Mouse (Mus musculus) kidney, postnatal 0 days (tissue): ENCODE measurements around the gene Tmbim6. TPM values are rescaled to one million over a fixed set of nuclear protein-coding genes. Genes with fewer than 3 reads are reported as not detected.

Experiments
- ATAC-seq: fragments of 200-750 bp; cut with Nextera tagmentation; replicated peaks from 2 replicates; pipeline ENCODE4 v1.8.0; 2017; ENCODE audit warnings: low read depth, moderate number of reproducible peaks, moderate TSS enrichment, moderate library complexity; ENCODE audit not compliant: low FRiP score
- DNase-seq: peaks from one replicate; pipeline ENCODE4 v3.0.0-alpha.2; 2016; ENCODE audit warnings: low spot score
- H3K27ac ChIP-seq: fragments of 300-500 bp; sonication (generic); 2 replicates; pipeline ENCODE4 v1.5.1; 2014; ENCODE audit warnings: mild to moderate bottlenecking
- H3K27me3 ChIP-seq: fragments of 300-500 bp; sonication (generic); 2 replicates; pipeline ENCODE4 v1.6.1; 2014; ENCODE audit warnings: low read length, mixed read lengths; ENCODE audit not compliant: insufficient read depth
- H3K36me3 ChIP-seq: fragments of 300-500 bp; sonication (generic); 2 replicates; pipeline ENCODE4 v1.6.1; 2014; ENCODE audit warnings: low read length, mixed read lengths; ENCODE audit not compliant: insufficient read depth
- H3K4me1 ChIP-seq: fragments of 300-500 bp; sonication (generic); replicated peaks from 2 replicates; pipeline ENCODE4 v1.6.1; 2014; ENCODE audit warnings: antibody characterized with exemption, low read length, mixed read lengths; ENCODE audit not compliant: insufficient read depth
- H3K4me2 ChIP-seq: fragments of 300-500 bp; sonication (generic); 2 replicates; pipeline ENCODE4 v1.6.1; 2014; ENCODE audit warnings: mild to moderate bottlenecking, low read length, moderate library complexity, mixed read lengths
- H3K4me3 ChIP-seq: fragments of 300-500 bp; sonication (generic); replicated peaks from 2 replicates; pipeline ENCODE4 v1.5.1; 2014; ENCODE audit warnings: low read depth, low read length
- H3K9ac ChIP-seq: fragments of 300-500 bp; sonication (generic); 2 replicates; pipeline ENCODE4 v1.6.1; 2014; ENCODE audit warnings: low read depth, low read length
- H3K9me3 ChIP-seq: fragments of 300-500 bp; sonication (generic); replicated peaks from 2 replicates; pipeline ENCODE4 v1.6.1; 2016; ENCODE audit warnings: low read length, inconsistent platforms, mixed read lengths
- CTCF ChIP-seq: IDR thresholded peaks from 2 replicates; pipeline ENCODE4 v1.5.1; 2016; ENCODE audit warnings: antibody characterized with exemption, low read depth, mild to moderate bottlenecking, moderate library complexity
- WGBS: fragments of 180-500 bp; shearing (Covaris S2); extraction: QIAGEN DNeasy Blood & Tissue Kit; methylation state at CpG from one replicate; pipeline ENCODE4 v1.1.7; 2014; 5-methylcytosine and 5-hydroxymethylcytosine counted together
- polyA plus RNA-seq: library from polyadenylated mRNA; unstranded; fragments of >200 nt; fragmentation: Nextera tagmentation; extraction: Ambion mirVana; gene quantifications from 2 replicates; pipeline ENCODE4 v1.2.1, GENCODE M21; 2015

Gene Tmbim6
- polyA plus RNA-seq, 1 experiment from 2014 or later, result 774 TPM

GRCm38 (mm10) chr15:99420521-99421014, 27.9 kb downstream of the Tmbim6 start:
- 3% methylated on average over 12 of the region's 12 CpGs for WGBS
- ATAC-seq (peak; percentile 44), DNase-seq (peak; percentile 92)
- H3K4me3 ChIP-seq, result no peak overlapping the region
- peaks cover 4% of the 10 kb centered on the region; the same call in 1 of the 2 replicates for H3K36me3 ChIP-seq
- TF ChIP-seq CTCF, result no peak
- no peaks in the 10 kb centered on the region for H3K27me3 ChIP-seq
- H3K27ac ChIP-seq, result peak overlapping the region; percentile 89
- peaks cover 10% of the 10 kb centered on the region for H3K4me1 ChIP-seq
- H3K9me3 ChIP-seq, result no peaks in the 10 kb centered on the region
- peak overlapping the region; percentile 32 for H3K4me2 ChIP-seq
- H3K9ac ChIP-seq, result peak overlapping the region; percentile 35; the same call in 1 of the 2 replicates

DNA sequence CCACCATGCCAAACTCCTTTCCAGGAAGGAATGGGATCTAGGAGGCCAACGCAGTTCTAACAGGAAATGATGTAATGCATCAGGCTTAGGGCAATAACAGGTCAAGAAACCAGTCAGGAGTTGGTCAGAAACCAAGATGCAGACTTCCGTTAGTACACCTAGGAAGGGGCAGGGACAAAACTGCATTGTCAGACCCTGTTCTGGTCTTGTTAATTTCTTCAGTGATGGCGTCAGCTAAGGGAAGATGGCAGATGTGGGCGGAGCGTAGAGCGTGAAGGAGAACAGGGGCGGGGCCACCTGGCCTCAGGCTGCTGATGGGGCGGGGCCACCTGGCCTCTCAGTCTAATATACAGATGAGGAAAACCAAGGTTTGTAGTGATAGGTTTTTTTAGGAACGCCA, 28.5 kb downstream of the Tmbim6 start:
- no peak overlapping the region for H3K4me3 ChIP-seq
- H3K27ac ChIP-seq, result peak overlapping the region; percentile 89
- H3K9ac ChIP-seq, result peak overlapping the region; percentile 35; the same call in 1 of the 2 replicates
- peak; percentile 78 for DNase-seq
- H3K9me3 ChIP-seq, result no peaks in the 10 kb centered on the region
- peaks cover 10% of the 10 kb centered on the region for H3K4me1 ChIP-seq
- peaks cover 9% of the 10 kb centered on the region; the same call in 1 of the 2 replicates for H3K36me3 ChIP-seq
- TF ChIP-seq CTCF, result no peak
- H3K27me3 ChIP-seq, result no peaks in the 10 kb centered on the region
- peak overlapping the region; percentile 32; the same call in 1 of the 2 replicates for H3K4me2 ChIP-seq
- 63% methylated on average over 9 of the region's 9 CpGs for WGBS
- ATAC-seq, result peak; percentile 19

DNA sequence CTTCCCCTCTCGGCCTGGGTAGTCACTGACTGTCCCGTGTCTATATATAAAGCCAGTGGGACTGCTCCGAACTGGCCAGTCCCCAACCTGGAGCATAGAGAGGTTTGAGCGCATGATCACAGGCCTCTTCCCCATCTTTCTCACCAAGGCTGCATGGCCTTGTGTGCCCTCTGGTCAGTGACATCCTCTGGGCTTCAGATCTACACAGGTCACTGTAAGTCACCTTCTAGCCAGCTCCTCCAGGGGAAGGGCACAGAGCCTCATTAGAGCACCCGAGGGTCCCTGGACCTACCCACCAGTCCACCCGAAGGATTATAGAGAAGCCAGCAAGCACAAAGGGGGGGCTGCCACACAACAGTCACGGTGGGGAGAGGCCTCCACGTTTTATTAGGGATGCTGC, 29.0 kb downstream of the Tmbim6 start:
- peaks cover 14% of the 10 kb centered on the region; the same call in 1 of the 2 replicates for H3K36me3 ChIP-seq
- 66% methylated on average over 8 of the region's 8 CpGs for WGBS
- no peak overlapping the region for H3K4me2 ChIP-seq
- H3K9ac ChIP-seq, result no peak overlapping the region
- H3K4me3 ChIP-seq, result no peak overlapping the region
- no peak for DNase-seq
- H3K4me1 ChIP-seq, result peaks cover 10% of the 10 kb centered on the region
- no peak for TF ChIP-seq CTCF
- H3K27me3 ChIP-seq, result no peaks in the 10 kb centered on the region
- H3K9me3 ChIP-seq, result no peaks in the 10 kb centered on the region
- peak overlapping the region; percentile 89 for H3K27ac ChIP-seq
- ATAC-seq, result no peak

DNA sequence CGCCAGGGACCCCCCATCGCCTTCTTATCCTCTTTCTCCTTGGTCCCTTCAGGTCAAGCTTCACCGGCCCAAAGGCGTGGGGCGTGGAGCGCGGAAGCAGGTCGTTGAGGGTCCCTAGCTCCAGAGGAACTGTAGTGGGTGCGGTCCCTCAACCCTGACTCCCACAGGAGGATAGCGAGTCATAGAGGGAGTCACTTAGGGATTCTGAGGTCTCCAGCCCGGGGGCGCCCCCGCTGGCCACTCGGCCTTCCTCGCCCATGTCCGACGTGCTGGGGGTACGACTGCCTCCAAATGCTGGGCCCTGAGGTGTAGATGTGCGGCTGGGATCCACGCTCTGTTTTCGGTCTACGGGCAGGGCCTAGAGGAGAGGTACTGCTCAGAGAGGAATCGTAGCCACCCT, 29.9 kb downstream of the Tmbim6 start:
- Histone ChIP-seq H3K4me2 (no peak overlapping the region), H3K4me3 (no peak overlapping the region), H3K9ac (no peak overlapping the region), H3K36me3 (peaks cover 20% of the 10 kb centered on the region), H3K27me3 (no peaks in the 10 kb centered on the region), H3K4me1 (peaks cover 10% of the 10 kb centered on the region), H3K9me3 (no peaks in the 10 kb centered on the region), H3K27ac (no peak overlapping the region)
- no peak for DNase-seq
- no peak for ATAC-seq
- WGBS, result 70% methylated on average over 23 of the region's 23 CpGs
- no peak for TF ChIP-seq CTCF

DNA sequence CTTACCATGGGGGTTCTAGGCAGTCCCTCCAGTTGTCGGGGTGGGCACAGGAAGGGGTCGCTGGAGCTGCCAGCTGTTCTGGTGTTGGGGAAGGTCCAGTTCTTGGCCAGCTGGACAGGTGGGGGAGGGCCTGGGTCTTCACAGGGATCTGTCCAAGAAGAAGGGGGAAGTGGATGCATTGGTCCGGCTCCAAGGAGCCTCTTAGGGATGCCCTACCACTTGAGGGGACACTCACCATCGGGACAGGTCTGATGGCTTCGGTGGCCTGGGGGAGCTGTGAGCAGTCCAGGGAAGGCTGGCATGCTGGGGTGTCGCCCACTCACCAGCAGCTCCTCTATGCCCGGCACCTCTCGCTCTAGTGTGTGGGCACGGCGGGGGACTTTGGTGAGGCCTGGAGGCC, 30.4 kb downstream of the Tmbim6 start:
- peaks cover 24% of the 10 kb centered on the region for H3K36me3 ChIP-seq
- H3K27ac ChIP-seq, result no peak overlapping the region
- H3K4me1 ChIP-seq, result peaks cover 10% of the 10 kb centered on the region
- no peak overlapping the region for H3K4me3 ChIP-seq
- no peaks in the 10 kb centered on the region for H3K9me3 ChIP-seq
- WGBS, result 85% methylated on average over 10 of the region's 10 CpGs
- ATAC-seq, result no peak
- H3K27me3 ChIP-seq, result no peaks in the 10 kb centered on the region
- TF ChIP-seq CTCF, result no peak
- no peak for DNase-seq
- H3K4me2 ChIP-seq, result no peak overlapping the region
- no peak overlapping the region for H3K9ac ChIP-seq

DNA sequence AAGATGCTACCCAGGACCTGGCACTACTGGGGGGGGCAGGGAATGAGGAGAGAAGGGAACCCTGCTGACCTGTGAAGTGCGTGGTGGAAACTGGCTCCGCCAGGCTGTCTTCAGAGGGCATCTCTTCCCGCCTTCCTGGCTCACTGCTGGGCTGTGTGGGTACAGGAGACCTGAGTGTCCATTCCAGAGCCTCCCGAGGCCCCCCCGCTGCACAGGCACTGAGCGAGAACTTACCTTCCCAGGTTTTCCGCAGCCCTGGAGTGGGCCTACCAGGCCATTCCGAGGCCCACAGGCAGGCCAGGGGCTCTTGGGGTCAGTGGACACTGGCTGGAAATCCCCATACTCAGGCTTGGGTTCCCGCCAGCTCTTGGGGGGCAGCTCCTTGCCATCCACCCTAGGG, 31.2 kb downstream of the Tmbim6 start:
- no peak overlapping the region for H3K4me3 ChIP-seq
- WGBS, result 85% methylated on average over 9 of the region's 9 CpGs
- TF ChIP-seq CTCF, result no peak

GRCm38 (mm10) chr15:99430394-99430793, 37.7 kb downstream of the Tmbim6 start:
- Histone ChIP-seq H3K36me3 (peaks cover 28% of the 10 kb centered on the region), H3K4me1 (peaks cover 13% of the 10 kb centered on the region), H3K9me3 (no peaks in the 10 kb centered on the region), H3K27me3 (no peaks in the 10 kb centered on the region), H3K4me2 (no peak overlapping the region), H3K4me3 (no peak overlapping the region), H3K9ac (no peak overlapping the region), H3K27ac (no peak overlapping the region)
- DNase-seq, result no peak
- 69% methylated on average over 8 of the region's 8 CpGs for WGBS
- TF ChIP-seq CTCF, result no peak
- no peak for ATAC-seq

More for the DNA sequence above, 31.2 kb downstream of the Tmbim6 start:
- H3K36me3 ChIP-seq, result peaks cover 24% of the 10 kb centered on the region
- H3K27ac ChIP-seq, result no peak overlapping the region
- no peak overlapping the region for H3K4me2 ChIP-seq
- H3K27me3 ChIP-seq, result no peaks in the 10 kb centered on the region
- ATAC-seq (no peak), DNase-seq (no peak)
- no peaks in the 10 kb centered on the region for H3K9me3 ChIP-seq
- peaks cover 10% of the 10 kb centered on the region for H3K4me1 ChIP-seq
- H3K9ac ChIP-seq, result no peak overlapping the region
